Mouse (Mus musculus) forebrain, embryonic 10.5 days (tissue): ENCODE measurements around the gene Glp1r. TPM values are rescaled to one million over a fixed set of nuclear protein-coding genes. Genes with fewer than 3 reads are reported as not detected.
A peak's percentile ranks its signal among the peaks of the same experiment; 100 is the strongest.

Experiments used
- DNase-seq: peaks from one replicate; pipeline ENCODE4 v3.0.0-alpha.2; 2017; ENCODE audit warnings: low spot score; ENCODE audit errors: extremely low spot score
- H3K27ac ChIP-seq: fragments of 300-500 bp; sonication (generic); 2 replicates; pipeline ENCODE4 v1.5.1; 2016; ENCODE audit warnings: mild to moderate bottlenecking
- H3K27me3 ChIP-seq: fragments of 300-500 bp; sonication (generic); 2 replicates; pipeline ENCODE4 v1.6.1; 2016; ENCODE audit warnings: mild to moderate bottlenecking; ENCODE audit not compliant: poor library complexity, severe bottlenecking
- H3K36me3 ChIP-seq: fragments of 300-500 bp; sonication (generic); replicated peaks from 2 replicates; pipeline ENCODE4 v1.6.1; 2016; ENCODE audit warnings: mild to moderate bottlenecking, moderate library complexity
- H3K4me1 ChIP-seq: fragments of 300-500 bp; sonication (generic); 2 replicates; pipeline ENCODE4 v1.6.1; 2016
- H3K4me3 ChIP-seq: fragments of 300-500 bp; sonication (generic); 2 replicates; pipeline ENCODE4 v1.5.1; 2016; ENCODE audit warnings: mild to moderate bottlenecking, moderate library complexity
- H3K9me3 ChIP-seq: fragments of 300-500 bp; sonication (generic); 2 replicates; pipeline ENCODE4 v1.6.1; 2016; ENCODE audit warnings: mild to moderate bottlenecking, moderate library complexity
- WGBS: fragments of 180-500 bp; shearing (Covaris S2); methylation state at CpG from one replicate; pipeline ENCODE4 v1.1.7; 2016; 5-methylcytosine and 5-hydroxymethylcytosine counted together
- polyA plus RNA-seq: library from polyadenylated mRNA; unstranded; fragments of >200 nt; fragmentation: Nextera tagmentation; extraction: Ambion mirVana; gene quantifications from 2 replicates; pipeline ENCODE4 v1.2.1, GENCODE M21; 2016

Glp1r gene
- polyA plus RNA-seq, 1 experiment from 2014 or later: not detected

GRCm38 (mm10) chr17:30930827-30931226 is 29.2 kb downstream of the Glp1r start:
- no peaks in the 10 kb centered on the region for H3K27me3 ChIP-seq
- 86% methylated on average over 7 of the region's 7 CpGs for WGBS
- H3K4me3 ChIP-seq: no peak overlapping the region
- H3K9me3 ChIP-seq: no peaks in the 10 kb centered on the region
- peaks cover 16% of the 10 kb centered on the region for H3K4me1 ChIP-seq
- no peak overlapping the region for H3K27ac ChIP-seq
- no peak for DNase-seq
- no peaks in the 10 kb centered on the region for H3K36me3 ChIP-seq

- Histone ChIP-seq H3K9me3 (no peaks in the 10 kb centered on the region), H3K27me3 (no peaks in the 10 kb centered on the region), H3K4me3 (no peak overlapping the region), H3K27ac (no peak overlapping the region), H3K36me3 (no peaks in the 10 kb centered on the region), H3K4me1 (peaks cover 16% of the 10 kb centered on the region)
- WGBS: 89% methylated on average over 5 of the region's 5 CpGs
- DNase-seq: no peak
Observed at GRCm38 (mm10) chr17:30932836-30933235, 31.2 kb downstream of the Glp1r start.

DNA sequence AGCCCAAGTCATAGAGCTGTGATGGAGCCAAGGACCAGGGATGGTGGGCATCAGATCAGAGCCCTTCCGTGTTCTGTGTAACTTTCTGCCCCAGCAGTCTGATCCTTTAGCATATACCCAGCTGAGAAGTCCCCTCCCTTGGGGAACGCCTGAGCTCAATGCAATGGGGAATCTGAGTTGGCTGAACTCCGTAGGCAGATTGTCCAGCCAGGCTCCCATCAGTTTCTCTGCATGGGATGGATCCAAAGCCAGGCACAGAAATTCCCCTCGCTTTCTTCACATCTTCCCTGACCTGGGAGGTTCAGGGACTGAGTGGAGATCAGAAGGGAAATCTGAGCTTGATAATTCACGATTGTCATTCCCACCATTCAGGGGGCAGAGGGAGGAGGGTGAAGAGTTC is 33.7 kb downstream of the Glp1r start:
- no peaks in the 10 kb centered on the region for H3K27me3 ChIP-seq
- no peaks in the 10 kb centered on the region for H3K36me3 ChIP-seq
- H3K27ac ChIP-seq: no peak overlapping the region
- 53% methylated on average over 5 of the region's 5 CpGs for WGBS
- no peaks in the 10 kb centered on the region for H3K9me3 ChIP-seq
- no peak overlapping the region for H3K4me3 ChIP-seq
- no peak for DNase-seq
- peaks cover 16% of the 10 kb centered on the region for H3K4me1 ChIP-seq

- DNase-seq: peak; percentile 25
- WGBS: 61% methylated on average over 9 of the region's 9 CpGs
- Histone ChIP-seq H3K27ac (no peak overlapping the region), H3K36me3 (no peaks in the 10 kb centered on the region), H3K4me3 (no peak overlapping the region), H3K27me3 (no peaks in the 10 kb centered on the region), H3K9me3 (no peaks in the 10 kb centered on the region), H3K4me1 (peaks cover 8% of the 10 kb centered on the region)
Observed at GRCm38 (mm10) chr17:30938554-30938953, 36.9 kb downstream of the Glp1r start.

DNA sequence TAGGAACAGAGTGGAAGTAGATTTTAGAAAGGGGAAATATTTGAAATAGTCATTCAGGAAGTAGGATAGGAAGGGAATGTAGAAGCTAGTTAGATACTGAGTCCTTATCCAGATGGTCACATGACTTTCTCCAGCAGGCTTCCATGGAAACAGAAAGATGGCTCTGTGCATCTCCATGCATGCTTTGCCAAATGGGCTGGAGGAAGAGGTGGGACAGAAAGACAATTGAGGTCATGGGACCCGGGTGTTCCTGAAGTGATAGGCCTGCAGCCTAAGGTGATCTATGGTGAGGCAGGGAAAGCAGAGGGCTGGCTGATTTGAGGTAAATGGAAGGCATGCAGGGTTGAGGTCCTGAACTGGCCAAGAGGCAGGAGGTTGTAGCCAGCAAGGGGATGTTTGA is 46.8 kb downstream of the Glp1r start:
- DNase-seq: no peak
- Histone ChIP-seq H3K27ac (no peak overlapping the region), H3K4me1 (no peaks in the 10 kb centered on the region), H3K9me3 (no peaks in the 10 kb centered on the region), H3K4me3 (no peak overlapping the region), H3K27me3 (no peaks in the 10 kb centered on the region), H3K36me3 (no peaks in the 10 kb centered on the region)
- 76% methylated on average over 1 of the region's 1 CpGs for WGBS

GRCm38 (mm10) chr17:30950780-30951179 is 49.2 kb downstream of the Glp1r start:
- peak; percentile 61 for DNase-seq
- 9% methylated on average over 7 of the region's 7 CpGs for WGBS
- H3K27ac ChIP-seq: no peak overlapping the region
- H3K36me3 ChIP-seq: no peaks in the 10 kb centered on the region
- peaks cover 8% of the 10 kb centered on the region; the same call in 1 of the 2 replicates for H3K4me1 ChIP-seq
- no peaks in the 10 kb centered on the region for H3K9me3 ChIP-seq
- H3K4me3 ChIP-seq: no peak overlapping the region
- no peaks in the 10 kb centered on the region for H3K27me3 ChIP-seq

GRCm38 (mm10) chr17:30951600-30951999 is 50.0 kb downstream of the Glp1r start:
- Histone ChIP-seq H3K36me3 (no peaks in the 10 kb centered on the region), H3K27ac (no peak overlapping the region), H3K4me3 (no peak overlapping the region), H3K4me1 (peaks cover 8% of the 10 kb centered on the region; the same call in 1 of the 2 replicates), H3K27me3 (no peaks in the 10 kb centered on the region), H3K9me3 (no peaks in the 10 kb centered on the region)
- 76% methylated on average over 8 of the region's 8 CpGs for WGBS
- DNase-seq: no peak

DNA sequence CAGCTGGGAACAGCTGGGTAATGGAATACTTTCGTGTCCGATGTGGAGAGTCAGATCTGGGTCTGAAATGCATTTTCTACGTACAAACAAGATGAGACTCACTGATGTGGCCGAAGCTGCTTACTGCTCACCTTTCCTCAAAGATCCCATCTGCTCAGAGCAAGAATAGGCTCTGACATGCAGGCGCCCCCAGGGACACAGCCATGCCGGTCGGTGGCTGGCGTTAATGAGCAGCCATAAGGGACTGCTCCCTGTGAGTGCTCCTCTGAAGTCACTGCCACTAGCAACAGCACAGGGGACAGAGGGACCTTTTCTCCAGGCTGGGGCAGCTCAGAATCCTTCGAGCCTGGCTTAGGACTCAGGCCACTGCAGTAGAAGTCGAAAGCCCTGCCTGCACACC is 52.7 kb downstream of the Glp1r start, which contains the start of gene Umodl1:
Gene Umodl1 (plus strand): TSS at position 301 of the 400 bp plus-strand sequence.
- H3K27me3 ChIP-seq: no peaks in the 10 kb centered on the region
- H3K27ac ChIP-seq: peak within 1 kb of the TSS; percentile 35; the same call in 1 of the 2 replicates
- 74% methylated on average over 10 of the region's 10 CpGs for WGBS

GRCm38 (mm10) chr17:30961936-30962592 is 60.4 kb downstream of the Glp1r start:
- H3K27ac ChIP-seq: no peak overlapping the region
- no peaks in the 10 kb centered on the region for H3K9me3 ChIP-seq
- no peak overlapping the region for H3K4me3 ChIP-seq
- 70% methylated on average over 7 of the region's 7 CpGs for WGBS
- H3K4me1 ChIP-seq: peaks cover 7% of the 10 kb centered on the region
- DNase-seq: no peak
- no peaks in the 10 kb centered on the region for H3K36me3 ChIP-seq
- no peaks in the 10 kb centered on the region for H3K27me3 ChIP-seq

More for the DNA sequence above, 52.7 kb downstream of the Glp1r start, which contains the start of gene Umodl1:
- H3K4me1 ChIP-seq: peaks cover 8% of the 10 kb centered on the region; the same call in 1 of the 2 replicates
- no peak for DNase-seq
- H3K4me3 ChIP-seq: no peak within 1 kb of the TSS
- no peaks in the 10 kb centered on the region for H3K36me3 ChIP-seq
- no peaks in the 10 kb centered on the region for H3K9me3 ChIP-seq

- Histone ChIP-seq H3K36me3 (no peaks in the 10 kb centered on the region), H3K27ac (no peak overlapping the region), H3K4me3 (no peak overlapping the region), H3K27me3 (no peaks in the 10 kb centered on the region), H3K9me3 (no peaks in the 10 kb centered on the region), H3K4me1 (peaks cover 7% of the 10 kb centered on the region)
- 33% methylated on average over 2 of the region's 2 CpGs for WGBS
- no peak for DNase-seq
Observed at GRCm38 (mm10) chr17:30962880-30963279, 61.3 kb downstream of the Glp1r start.

GRCm38 (mm10) chr17:30969983-30970382 is 68.4 kb downstream of the Glp1r start:
- no peak overlapping the region for H3K4me3 ChIP-seq
- H3K4me1 ChIP-seq: peaks cover 3% of the 10 kb centered on the region
- no peak for DNase-seq
- no peaks in the 10 kb centered on the region for H3K27me3 ChIP-seq
- no peaks in the 10 kb centered on the region for H3K9me3 ChIP-seq
- no peaks in the 10 kb centered on the region for H3K36me3 ChIP-seq
- WGBS: 77% methylated on average over 4 of the region's 4 CpGs
- H3K27ac ChIP-seq: no peak overlapping the region

DNA sequence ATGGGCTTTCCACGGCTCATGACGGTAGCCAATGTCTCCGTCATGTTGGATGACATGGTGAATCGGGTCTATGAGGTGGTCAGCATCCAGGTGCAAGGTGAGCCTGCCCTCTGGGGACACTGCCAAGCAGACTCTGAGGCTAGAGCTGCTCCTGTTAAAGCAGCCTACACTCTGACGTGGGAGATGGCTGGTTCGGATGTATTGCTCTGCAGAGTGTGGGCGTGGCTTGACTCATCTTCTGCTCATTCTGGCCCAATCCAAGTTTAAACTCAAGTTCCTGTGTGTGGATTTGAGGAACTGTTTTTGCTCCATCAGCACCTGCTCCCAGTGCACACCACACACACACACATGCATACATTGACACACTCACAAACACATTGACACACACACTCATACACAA is 70.3 kb downstream of the Glp1r start:
- 89% methylated on average over 7 of the region's 7 CpGs for WGBS
- no peak for DNase-seq
- no peak overlapping the region for H3K4me3 ChIP-seq
- peaks cover 3% of the 10 kb centered on the region for H3K4me1 ChIP-seq
- H3K27ac ChIP-seq: no peak overlapping the region
- H3K36me3 ChIP-seq: no peaks in the 10 kb centered on the region
- no peaks in the 10 kb centered on the region for H3K9me3 ChIP-seq
- no peaks in the 10 kb centered on the region for H3K27me3 ChIP-seq

- no peaks in the 10 kb centered on the region for H3K36me3 ChIP-seq
- no peaks in the 10 kb centered on the region for H3K27me3 ChIP-seq
- H3K4me1 ChIP-seq: peaks cover 3% of the 10 kb centered on the region
- no peak for DNase-seq
- H3K4me3 ChIP-seq: no peak overlapping the region
- no peaks in the 10 kb centered on the region for H3K9me3 ChIP-seq
- WGBS: 85% methylated on average over 6 of the region's 6 CpGs
- no peak overlapping the region for H3K27ac ChIP-seq
Observed at GRCm38 (mm10) chr17:30973332-30973731, 71.7 kb downstream of the Glp1r start.
